Mouse (Mus musculus): ENCODE measurements around the gene Capza1.
"Not testable (repeated sequence)": the region's sequence is repeated elsewhere in the genome, so short reads cannot be mapped to it uniquely, and the experiment has no call there.

The Capza1 gene

DNA sequence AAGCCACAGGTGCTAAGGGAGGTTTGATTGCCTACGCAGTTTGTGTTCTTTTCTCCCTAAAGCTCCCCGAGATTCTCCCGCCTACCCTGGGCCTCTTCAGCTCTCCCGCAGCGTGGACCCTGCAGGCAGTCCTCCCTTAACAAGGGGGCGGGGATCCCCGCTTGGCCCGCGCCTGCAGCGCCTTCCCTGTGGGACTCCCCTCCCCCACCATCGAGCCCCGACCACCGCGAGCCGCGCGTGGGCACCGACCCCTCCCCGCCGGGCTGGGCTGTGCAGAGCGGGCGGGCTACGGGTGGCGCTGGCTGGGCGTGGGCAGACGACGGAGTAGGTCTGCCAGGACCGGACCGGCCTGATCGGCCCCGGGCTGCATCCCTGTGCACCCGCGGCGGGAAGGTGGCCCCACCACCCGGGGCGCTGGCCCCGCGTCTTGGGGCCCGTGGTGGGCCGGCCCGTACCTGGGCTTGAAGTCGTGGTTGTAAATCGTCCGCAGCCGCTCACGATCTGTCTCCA, 46.8 kb downstream of the Capza1 start:
- DNase-seq (ENCODE audit: low read depth, low spot score), result no peak

GRCm38 (mm10) chr3:104816130-104816529, 48.2 kb downstream of the Capza1 start:
- DNase-seq (ENCODE audit: low read depth, low spot score), result no peak

- no peak for DNase-seq (ENCODE audit: low read depth, low spot score)
Measured at GRCm38 (mm10) chr3:104815346-104815745, 49.0 kb downstream of the Capza1 start.

- DNase-seq (ENCODE audit: low read depth, low spot score), result no peak
Measured at GRCm38 (mm10) chr3:104814746-104815145, 49.6 kb downstream of the Capza1 start.

DNA sequence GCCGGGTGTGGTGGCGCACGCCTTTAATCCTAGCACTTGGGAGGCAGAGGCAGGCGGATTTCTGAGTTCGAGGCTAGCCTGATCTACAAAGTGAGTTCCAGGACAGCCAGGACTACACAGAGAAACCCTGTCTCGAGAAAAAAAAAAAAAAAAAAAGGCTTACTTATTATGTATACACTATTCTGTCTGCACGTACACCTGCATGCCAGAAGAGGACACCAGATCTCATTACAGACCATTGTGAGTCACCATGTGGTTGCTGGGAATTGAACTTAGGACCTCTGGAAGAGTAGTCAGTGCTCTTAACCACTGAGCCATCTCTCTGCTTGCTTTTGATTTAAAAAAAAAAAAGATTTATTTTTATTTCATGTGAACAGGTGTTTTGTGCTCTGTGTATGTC, 51.1 kb downstream of the Capza1 start:
- not testable (repeated sequence) for DNase-seq (ENCODE audit: low read depth, low spot score)

- no peak for DNase-seq (ENCODE audit: low read depth, low spot score)
Measured at GRCm38 (mm10) chr3:104812254-104812653, 52.1 kb downstream of the Capza1 start.

DNA sequence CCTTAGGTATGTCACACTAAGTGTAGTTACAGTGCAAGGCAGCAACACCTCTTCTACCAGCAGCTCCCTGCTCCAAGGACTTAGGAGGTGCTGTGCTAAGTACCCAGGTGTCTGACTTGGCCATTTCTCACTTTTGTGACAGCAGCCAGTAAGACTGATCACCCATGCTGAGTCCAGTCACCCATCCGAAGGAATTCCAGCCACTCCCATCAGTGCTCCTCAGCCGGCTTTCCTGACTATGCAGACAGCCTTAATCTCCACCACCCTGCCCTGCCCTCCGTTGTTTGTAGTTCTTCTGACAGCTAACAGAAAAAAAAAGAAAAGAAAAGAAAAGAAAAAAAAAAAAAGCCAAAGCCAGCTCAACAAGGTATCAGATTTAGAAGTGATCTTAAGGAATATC, 52.6 kb downstream of the Capza1 start:
- DNase-seq (ENCODE audit: low read depth, low spot score), result no peak

GRCm38 (mm10) chr3:104805539-104805938, 58.8 kb downstream of the Capza1 start:
- no peak for DNase-seq (ENCODE audit: low read depth, low spot score)

- DNase-seq (ENCODE audit: low read depth, low spot score), result no peak
Measured at GRCm38 (mm10) chr3:104804312-104804711, 60.0 kb downstream of the Capza1 start.

DNA sequence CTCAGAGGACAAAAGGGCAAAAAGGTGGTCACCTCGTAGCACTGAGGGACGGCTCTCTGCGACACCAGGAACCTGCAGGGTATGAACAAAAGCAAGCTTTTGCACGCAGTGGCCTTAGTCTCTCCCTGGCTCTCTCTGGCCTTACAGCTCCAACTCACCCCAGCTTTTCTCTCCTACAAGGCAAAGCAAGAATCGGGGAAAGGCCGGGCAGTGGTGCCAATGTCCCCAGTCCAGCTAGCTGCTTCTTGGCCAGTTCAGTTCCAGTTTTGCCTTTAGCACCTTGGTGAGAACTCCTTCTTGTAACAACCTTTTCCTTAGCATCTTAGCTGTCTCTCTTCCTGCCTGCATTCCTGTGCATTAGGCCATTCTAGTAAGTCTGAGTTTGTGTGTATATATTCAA, 62.8 kb downstream of the Capza1 start:
- no peak for DNase-seq (ENCODE audit: low read depth, low spot score)

DNA sequence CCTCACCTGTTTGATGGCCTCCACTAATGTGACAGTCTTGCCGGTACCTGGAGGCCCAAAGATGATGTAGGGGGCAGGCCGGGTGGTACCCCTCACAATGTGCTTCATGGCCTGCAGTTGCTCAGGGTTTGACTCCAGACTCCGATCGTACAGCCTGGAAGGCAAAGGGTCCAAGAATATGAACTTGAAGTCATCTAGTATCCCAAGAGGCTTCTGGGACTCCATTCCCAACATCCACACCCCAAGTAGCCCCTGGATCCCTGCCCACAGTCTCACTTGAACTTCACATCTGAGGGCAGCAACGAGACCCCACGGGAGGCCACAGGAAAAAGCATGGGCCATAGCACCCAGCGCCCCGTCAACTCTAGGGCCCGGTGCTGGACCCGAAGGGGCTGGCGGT, 63.6 kb downstream of the Capza1 start:
- no peak for DNase-seq (ENCODE audit: low read depth, low spot score)

- DNase-seq (ENCODE audit: low read depth, low spot score), result no peak
Measured at GRCm38 (mm10) chr3:104796430-104797082, 67.7 kb downstream of the Capza1 start.

- DNase-seq (ENCODE audit: low read depth, low spot score), result no peak
Measured at GRCm38 (mm10) chr3:104795661-104796340, 68.5 kb downstream of the Capza1 start.

- DNase-seq (ENCODE audit: low read depth, low spot score), result no peak
Measured at GRCm38 (mm10) chr3:104794953-104795470, 69.3 kb downstream of the Capza1 start.

DNA sequence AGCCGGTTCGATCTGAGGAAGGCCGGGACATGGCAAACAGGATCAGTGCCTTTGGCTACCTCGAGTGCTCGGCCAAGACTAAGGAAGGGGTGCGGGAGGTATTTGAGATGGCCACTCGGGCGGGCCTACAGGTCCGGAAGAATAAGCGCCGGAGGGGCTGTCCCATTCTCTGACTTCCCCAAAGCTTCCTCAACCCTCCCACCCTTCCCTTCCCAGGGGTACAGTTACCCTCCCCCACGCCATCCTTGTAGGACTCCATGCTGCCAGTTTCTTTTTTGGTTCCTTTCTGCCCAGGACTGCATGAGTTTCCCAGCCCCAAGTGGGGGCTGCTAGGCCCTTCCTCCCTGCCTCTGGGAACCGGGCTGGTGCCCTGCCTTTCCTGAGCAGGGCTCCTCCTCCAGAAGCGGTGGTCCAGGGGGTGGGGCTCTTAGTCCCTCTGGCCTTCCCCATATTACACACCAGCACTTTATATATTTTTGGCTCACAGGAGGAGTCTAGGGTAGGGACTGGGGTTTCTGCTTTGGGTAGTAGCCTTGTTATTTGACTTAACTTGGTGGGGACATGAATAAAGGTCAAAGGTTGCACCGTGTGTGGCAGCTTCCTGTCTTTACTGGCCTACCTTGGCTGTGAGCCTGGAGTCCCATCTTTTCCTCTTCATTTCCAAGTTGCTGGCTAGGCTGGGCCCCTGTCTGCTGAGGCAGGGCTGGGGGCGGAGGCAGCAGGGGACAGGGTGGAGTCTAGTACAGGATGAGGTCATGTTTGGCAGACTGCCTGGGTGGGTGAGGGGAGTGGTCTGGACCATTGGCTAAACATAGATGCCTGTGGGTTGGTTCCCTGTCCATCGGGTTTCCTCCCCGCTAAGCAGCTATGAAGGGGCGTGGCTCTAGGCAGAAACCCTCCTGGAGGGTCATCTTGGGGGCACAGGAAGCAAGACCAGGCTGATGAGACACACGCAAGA, 70.2 kb downstream of the Capza1 start:
- DNase-seq (ENCODE audit: low read depth, low spot score), result peak; percentile 84

DNA sequence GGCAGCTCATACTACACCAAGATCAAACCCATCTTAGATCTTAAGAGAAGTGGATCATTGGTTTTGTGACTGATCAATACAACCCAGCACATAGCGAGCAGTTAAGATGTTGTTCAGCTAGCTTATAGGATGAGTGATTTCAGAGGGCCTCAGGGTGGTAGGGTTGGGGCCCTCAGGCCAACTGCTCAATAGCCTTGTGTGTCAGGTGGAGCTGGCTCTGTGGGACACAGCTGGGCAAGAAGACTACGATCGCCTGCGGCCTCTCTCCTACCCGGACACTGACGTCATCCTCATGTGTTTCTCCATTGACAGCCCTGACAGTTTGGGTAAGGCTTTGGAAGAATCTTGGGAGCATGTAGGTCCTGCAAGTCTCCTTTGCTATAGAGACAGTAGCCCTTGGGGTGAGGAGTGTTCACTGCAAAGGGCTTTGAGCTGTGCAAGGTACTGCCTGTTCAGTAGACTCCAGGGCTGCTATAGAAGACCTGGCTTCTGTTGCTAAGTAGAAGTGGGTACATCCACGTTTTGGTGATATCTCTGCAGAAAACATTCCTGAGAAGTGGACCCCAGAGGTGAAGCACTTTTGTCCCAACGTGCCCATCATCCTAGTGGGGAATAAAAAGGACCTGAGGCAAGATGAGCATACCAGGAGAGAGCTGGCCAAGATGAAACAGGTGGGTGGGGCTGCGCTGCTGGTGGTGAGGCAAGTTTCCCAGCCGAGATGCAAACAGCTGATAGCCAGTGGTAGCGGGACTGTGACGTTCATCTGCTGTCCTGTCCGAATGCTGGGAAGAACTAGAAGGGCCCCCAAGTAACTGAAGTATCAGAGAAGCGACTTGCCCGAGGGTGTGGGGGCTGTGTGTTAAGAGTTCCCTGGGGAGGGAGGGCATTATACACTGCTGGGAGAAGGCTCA, 71.7 kb downstream of the Capza1 start:
- DNase-seq (ENCODE audit: low read depth, low spot score), result no peak

DNA sequence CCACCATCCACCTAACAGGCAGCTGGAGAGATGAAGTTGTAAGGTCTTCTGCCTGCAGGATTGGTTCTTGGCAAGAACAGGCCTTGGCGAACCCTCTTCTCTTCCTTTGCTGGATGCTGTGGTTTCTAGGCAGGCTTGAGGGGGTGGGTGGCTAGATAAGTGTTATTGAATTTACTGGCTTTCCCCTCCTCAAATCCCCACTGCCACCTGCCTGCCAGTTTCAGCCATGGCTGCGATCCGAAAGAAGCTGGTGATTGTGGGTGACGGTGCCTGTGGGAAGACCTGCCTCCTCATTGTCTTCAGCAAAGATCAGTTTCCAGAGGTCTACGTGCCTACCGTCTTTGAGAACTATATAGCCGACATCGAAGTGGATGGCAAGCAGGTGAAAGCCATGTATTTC, 72.6 kb downstream of the Capza1 start:
- DNase-seq (ENCODE audit: low read depth, low spot score), result no peak

GRCm38 (mm10) chr3:104791017-104791416, 73.3 kb downstream of the Capza1 start:
- DNase-seq (ENCODE audit: low read depth, low spot score), result no peak

DNA sequence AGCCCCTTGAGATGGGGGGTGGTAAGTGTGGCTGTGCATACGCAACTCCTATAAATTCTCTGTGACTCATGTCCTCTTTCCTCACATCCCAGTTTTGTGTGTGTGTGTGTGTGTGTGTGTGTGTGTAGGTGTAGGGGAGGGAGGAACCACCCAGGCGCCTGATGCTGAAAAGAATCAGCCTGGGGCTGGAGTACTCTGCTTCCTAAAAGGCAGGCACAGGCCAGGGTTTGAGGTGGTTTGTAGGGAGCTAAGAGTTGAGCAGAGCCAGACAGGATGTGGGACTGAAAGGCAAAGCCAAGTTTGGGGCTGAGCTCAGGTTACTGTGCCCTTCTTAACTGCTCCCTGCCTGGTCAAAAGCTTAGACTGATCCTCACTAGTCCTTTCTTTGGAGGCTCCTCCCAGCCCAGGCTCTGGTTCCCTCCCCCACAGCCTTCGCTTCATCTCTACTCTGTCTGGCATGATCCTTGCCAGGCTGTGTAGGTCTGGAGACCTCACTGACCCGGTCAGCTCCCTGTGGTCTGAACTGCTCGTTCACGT, 73.8 kb downstream of the Capza1 start:
- no peak for DNase-seq (ENCODE audit: low read depth, low spot score)

DNA sequence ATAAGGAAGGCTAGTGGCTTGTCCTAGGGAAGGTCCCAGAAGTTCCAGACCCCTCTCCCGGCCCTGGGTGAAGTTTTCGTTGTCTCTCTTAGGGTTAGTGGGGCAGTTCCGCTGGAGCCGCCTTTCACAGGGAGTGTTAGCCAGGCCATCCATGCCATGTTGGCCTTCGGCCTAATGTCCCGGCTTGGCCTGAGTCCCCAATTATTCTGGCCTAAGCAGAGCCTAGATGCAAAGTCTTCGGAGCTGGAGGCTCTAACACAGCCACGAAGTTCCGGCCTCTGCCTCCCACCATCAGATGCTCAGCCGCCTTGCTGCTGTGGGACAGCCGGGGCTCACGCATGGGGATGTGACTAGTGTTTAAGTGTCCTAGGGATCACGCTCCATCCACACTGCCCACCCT, 74.5 kb downstream of the Capza1 start:
- no peak for DNase-seq (ENCODE audit: low read depth, low spot score)

DNA sequence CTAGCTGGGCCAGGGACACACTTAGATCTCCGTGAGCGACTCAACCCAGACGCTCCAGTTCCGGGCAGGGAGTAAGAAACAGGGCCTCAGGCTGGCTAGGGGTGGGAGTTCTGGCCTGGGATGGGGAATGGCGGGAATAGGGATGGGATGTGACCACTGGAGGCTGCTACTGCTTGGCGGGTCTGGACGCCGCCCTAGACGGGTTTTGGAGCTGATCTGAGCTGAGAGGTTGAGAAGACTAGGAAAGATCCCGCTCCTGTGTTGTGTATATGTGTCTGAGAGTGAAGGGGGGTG, 75.0 kb downstream of the Capza1 start:
- DNase-seq (ENCODE audit: low read depth, low spot score), result no peak

Measured in skeletal muscle tissue, adult 2 months (tissue).